Mouse (Mus musculus): ENCODE results near the gene Ipo5. TPM values are rescaled to one million over a fixed set of nuclear protein-coding genes. Genes with fewer than 3 reads are reported as not detected.

The Ipo5 gene
- polyA plus RNA-seq, 1 experiment from 2014 or later = 21.2 TPM

- Histone ChIP-seq H3K4me3 (ENCODE audit: low read depth, low read length) (peak overlapping the region; percentile 87), H3K4me2 (replicated peaks; ENCODE audit: low read depth) (peak overlapping the region; percentile 94), H3K36me3 (ENCODE audit: control insufficient read depth, insufficient read depth) (no peaks in the 10 kb centered on the region), H3K27ac (ENCODE audit: low read depth, low read length) (peak overlapping the region; percentile 96), H3K9me3 (ENCODE audit: control insufficient read depth) (no peaks in the 10 kb centered on the region), H3K4me1 (replicated peaks; ENCODE audit: control insufficient read depth, insufficient read depth, low read length) (peaks cover 5% of the 10 kb centered on the region; the same call in 1 of the 2 replicates), H3K9ac (ENCODE audit: low read depth, low read length) (peak overlapping the region; percentile 82), H3K27me3 (replicated peaks; ENCODE audit: control insufficient read depth, insufficient read depth, low read length) (no peaks in the 10 kb centered on the region)
- peak; percentile 64 for ATAC-seq
- no peak for TF ChIP-seq CTCF (IDR thresholded peaks at IDR 0.05; ENCODE audit: low read depth)
- under 1% methylated on average over 55 of the region's 63 CpGs for WGBS
These were observed 421 bp downstream of the Ipo5 start for GRCm38 (mm10) chr14:120911388-120911901.

GRCm38 (mm10) chr14:120912090-120912710, 1.2 kb downstream of the Ipo5 start:
- H3K4me3 ChIP-seq (ENCODE audit: low read depth, low read length) = peak overlapping the region; percentile 87
- no peak for TF ChIP-seq CTCF (IDR thresholded peaks at IDR 0.05; ENCODE audit: low read depth)
- peaks cover 5% of the 10 kb centered on the region; the same call in 1 of the 2 replicates for H3K4me1 ChIP-seq (replicated peaks; ENCODE audit: control insufficient read depth, insufficient read depth, low read length)
- H3K9ac ChIP-seq (ENCODE audit: low read depth, low read length) = peak overlapping the region; percentile 82
- WGBS = 8% methylated on average over 11 of the region's 11 CpGs
- H3K4me2 ChIP-seq (replicated peaks; ENCODE audit: low read depth) = peak overlapping the region; percentile 94
- ATAC-seq = no peak
- H3K36me3 ChIP-seq (ENCODE audit: control insufficient read depth, insufficient read depth) = no peaks in the 10 kb centered on the region; the same call in 1 of the 2 replicates
- H3K27me3 ChIP-seq (replicated peaks; ENCODE audit: control insufficient read depth, insufficient read depth, low read length) = no peaks in the 10 kb centered on the region
- no peaks in the 10 kb centered on the region for H3K9me3 ChIP-seq (ENCODE audit: control insufficient read depth)
- H3K27ac ChIP-seq (ENCODE audit: low read depth, low read length) = no peak overlapping the region

GRCm38 (mm10) chr14:120912916-120913315, 1.9 kb downstream of the Ipo5 start:
- 38% methylated on average over 7 of the region's 7 CpGs for WGBS
- Histone ChIP-seq H3K4me1 (replicated peaks; ENCODE audit: control insufficient read depth, insufficient read depth, low read length) (peaks cover 5% of the 10 kb centered on the region; the same call in 1 of the 2 replicates), H3K4me2 (replicated peaks; ENCODE audit: low read depth) (peak overlapping the region; percentile 94), H3K36me3 (ENCODE audit: control insufficient read depth, insufficient read depth) (no peaks in the 10 kb centered on the region; the same call in 1 of the 2 replicates), H3K4me3 (ENCODE audit: low read depth, low read length) (no peak overlapping the region), H3K27ac (ENCODE audit: low read depth, low read length) (no peak overlapping the region), H3K9me3 (ENCODE audit: control insufficient read depth) (no peaks in the 10 kb centered on the region), H3K27me3 (replicated peaks; ENCODE audit: control insufficient read depth, insufficient read depth, low read length) (no peaks in the 10 kb centered on the region), H3K9ac (ENCODE audit: low read depth, low read length) (no peak overlapping the region)
- peak; percentile 4; the same call in 1 of the 2 replicates for TF ChIP-seq CTCF (IDR thresholded peaks at IDR 0.05; ENCODE audit: low read depth)
- no peak for ATAC-seq

- no peaks in the 10 kb centered on the region for H3K27me3 ChIP-seq (replicated peaks; ENCODE audit: control insufficient read depth, insufficient read depth, low read length)
- TF ChIP-seq CTCF (IDR thresholded peaks at IDR 0.05; ENCODE audit: low read depth) = no peak
- H3K4me1 ChIP-seq (replicated peaks; ENCODE audit: control insufficient read depth, insufficient read depth, low read length) = no peaks in the 10 kb centered on the region
- no peak overlapping the region for H3K9ac ChIP-seq (ENCODE audit: low read depth, low read length)
- H3K36me3 ChIP-seq (ENCODE audit: control insufficient read depth, insufficient read depth) = peaks cover 60% of the 10 kb centered on the region
- H3K27ac ChIP-seq (ENCODE audit: low read depth, low read length) = no peak overlapping the region
- no peak for ATAC-seq
- WGBS = 88% methylated on average over 4 of the region's 4 CpGs
- no peaks in the 10 kb centered on the region for H3K9me3 ChIP-seq (ENCODE audit: control insufficient read depth)
- no peak overlapping the region for H3K4me2 ChIP-seq (replicated peaks; ENCODE audit: low read depth)
- H3K4me3 ChIP-seq (ENCODE audit: low read depth, low read length) = no peak overlapping the region
These were observed 10.8 kb downstream of the Ipo5 start for GRCm38 (mm10) chr14:120921805-120922204.

GRCm38 (mm10) chr14:120924044-120924443, 13.0 kb downstream of the Ipo5 start:
- Histone ChIP-seq H3K9me3 (ENCODE audit: control insufficient read depth) (no peaks in the 10 kb centered on the region), H3K4me3 (ENCODE audit: low read depth, low read length) (no peak overlapping the region), H3K9ac (ENCODE audit: low read depth, low read length) (no peak overlapping the region), H3K4me2 (replicated peaks; ENCODE audit: low read depth) (no peak overlapping the region), H3K4me1 (replicated peaks; ENCODE audit: control insufficient read depth, insufficient read depth, low read length) (no peaks in the 10 kb centered on the region), H3K27me3 (replicated peaks; ENCODE audit: control insufficient read depth, insufficient read depth, low read length) (no peaks in the 10 kb centered on the region), H3K36me3 (ENCODE audit: control insufficient read depth, insufficient read depth) (peaks cover 69% of the 10 kb centered on the region), H3K27ac (ENCODE audit: low read depth, low read length) (no peak overlapping the region)
- ATAC-seq = no peak
- 97% methylated on average over 4 of the region's 4 CpGs for WGBS
- TF ChIP-seq CTCF (IDR thresholded peaks at IDR 0.05; ENCODE audit: low read depth) = no peak

- H3K4me2 ChIP-seq (replicated peaks; ENCODE audit: low read depth) = no peak overlapping the region
- 91% methylated on average over 14 of the region's 14 CpGs for WGBS
These were observed 14.9 kb downstream of the Ipo5 start for GRCm38 (mm10) chr14:120925731-120926585.

More at GRCm38 (mm10) chr14:120925731-120926585, 14.9 kb downstream of the Ipo5 start:
- TF ChIP-seq CTCF (IDR thresholded peaks at IDR 0.05; ENCODE audit: low read depth) = no peak
- H3K27ac ChIP-seq (ENCODE audit: low read depth, low read length) = no peak overlapping the region
- H3K27me3 ChIP-seq (replicated peaks; ENCODE audit: control insufficient read depth, insufficient read depth, low read length) = no peaks in the 10 kb centered on the region
- no peak overlapping the region for H3K4me3 ChIP-seq (ENCODE audit: low read depth, low read length)
- H3K36me3 ChIP-seq (ENCODE audit: control insufficient read depth, insufficient read depth) = peaks cover 74% of the 10 kb centered on the region
- H3K4me1 ChIP-seq (replicated peaks; ENCODE audit: control insufficient read depth, insufficient read depth, low read length) = no peaks in the 10 kb centered on the region
- H3K9ac ChIP-seq (ENCODE audit: low read depth, low read length) = no peak overlapping the region
- ATAC-seq = no peak
- no peaks in the 10 kb centered on the region for H3K9me3 ChIP-seq (ENCODE audit: control insufficient read depth)
